Mouse (Mus musculus): ENCODE measurements around the gene Stab1. TPM values are rescaled to one million over a fixed set of nuclear protein-coding genes. Genes with fewer than 3 reads are reported as not detected.

The Stab1 gene
- total RNA-seq, 2 experiments from 2014 or later, result not detected

GRCm38 (mm10) chr14:31133023-31133665 is 35.3 kb downstream of the Stab1 start:
- no peak for ATAC-seq (replicated peaks; ENCODE audit: poor library complexity, severe bottlenecking)

- no peak for ATAC-seq (replicated peaks; ENCODE audit: poor library complexity, severe bottlenecking)
Observed at GRCm38 (mm10) chr14:31132491-31132975, 35.9 kb downstream of the Stab1 start.

- ATAC-seq (replicated peaks; ENCODE audit: poor library complexity, severe bottlenecking), result no peak
Observed at GRCm38 (mm10) chr14:31132031-31132430, 36.4 kb downstream of the Stab1 start.

GRCm38 (mm10) chr14:31131272-31131821 is 37.1 kb downstream of the Stab1 start:
- ATAC-seq (replicated peaks; ENCODE audit: poor library complexity, severe bottlenecking), result no peak

- ATAC-seq (replicated peaks; ENCODE audit: poor library complexity, severe bottlenecking), result peak; percentile 71
Observed at GRCm38 (mm10) chr14:31130236-31131220, 37.9 kb downstream of the Stab1 start, which contains the start of gene Nt5dc2. Nt5dc2 (plus strand) TSS chr14:31131053.

- no peak for ATAC-seq (replicated peaks; ENCODE audit: poor library complexity, severe bottlenecking)
Observed at GRCm38 (mm10) chr14:31129326-31130235, 38.9 kb downstream of the Stab1 start.

- peak; percentile 76 for ATAC-seq (replicated peaks; ENCODE audit: poor library complexity, severe bottlenecking)
Observed at GRCm38 (mm10) chr14:31128826-31129219, 39.6 kb downstream of the Stab1 start, which contains the start of gene Smim4. Smim4 (minus strand) TSS chr14:31128956.

- peak; percentile 29 for ATAC-seq (replicated peaks; ENCODE audit: poor library complexity, severe bottlenecking)
Observed at GRCm38 (mm10) chr14:31128101-31128825, 40.2 kb downstream of the Stab1 start.

GRCm38 (mm10) chr14:31126826-31127225 is 41.6 kb downstream of the Stab1 start:
- no peak for ATAC-seq (replicated peaks; ENCODE audit: poor library complexity, severe bottlenecking)

GRCm38 (mm10) chr14:31125106-31126075 is 43.0 kb downstream of the Stab1 start:
- ATAC-seq (replicated peaks; ENCODE audit: poor library complexity, severe bottlenecking), result no peak

- ATAC-seq (replicated peaks; ENCODE audit: poor library complexity, severe bottlenecking), result no peak
Observed at GRCm38 (mm10) chr14:31115522-31115921, 52.9 kb downstream of the Stab1 start.

GRCm38 (mm10) chr14:31114011-31114410 is 54.4 kb downstream of the Stab1 start:
- no peak for ATAC-seq (replicated peaks; ENCODE audit: poor library complexity, severe bottlenecking)

- ATAC-seq (replicated peaks; ENCODE audit: poor library complexity, severe bottlenecking), result no peak
Observed at GRCm38 (mm10) chr14:31112187-31112586, 56.3 kb downstream of the Stab1 start.

- no peak for ATAC-seq (replicated peaks; ENCODE audit: poor library complexity, severe bottlenecking)
Observed at GRCm38 (mm10) chr14:31110613-31111012, 57.8 kb downstream of the Stab1 start.

GRCm38 (mm10) chr14:31105156-31105555 is 63.3 kb downstream of the Stab1 start:
- no peak for ATAC-seq (replicated peaks; ENCODE audit: poor library complexity, severe bottlenecking)

- no peak for ATAC-seq (replicated peaks; ENCODE audit: poor library complexity, severe bottlenecking)
Observed at GRCm38 (mm10) chr14:31089918-31090317, 78.5 kb downstream of the Stab1 start.
